Mouse (Mus musculus) brain, embryonic 18.5 days (tissue): ENCODE data around the gene Edn2.

Experiments used
- DNase-seq: peaks from one replicate; pipeline ENCODE4 v3.0.0-alpha.2; 2012; ENCODE audit warnings: low read depth, low spot score

Gene Edn2

DNA sequence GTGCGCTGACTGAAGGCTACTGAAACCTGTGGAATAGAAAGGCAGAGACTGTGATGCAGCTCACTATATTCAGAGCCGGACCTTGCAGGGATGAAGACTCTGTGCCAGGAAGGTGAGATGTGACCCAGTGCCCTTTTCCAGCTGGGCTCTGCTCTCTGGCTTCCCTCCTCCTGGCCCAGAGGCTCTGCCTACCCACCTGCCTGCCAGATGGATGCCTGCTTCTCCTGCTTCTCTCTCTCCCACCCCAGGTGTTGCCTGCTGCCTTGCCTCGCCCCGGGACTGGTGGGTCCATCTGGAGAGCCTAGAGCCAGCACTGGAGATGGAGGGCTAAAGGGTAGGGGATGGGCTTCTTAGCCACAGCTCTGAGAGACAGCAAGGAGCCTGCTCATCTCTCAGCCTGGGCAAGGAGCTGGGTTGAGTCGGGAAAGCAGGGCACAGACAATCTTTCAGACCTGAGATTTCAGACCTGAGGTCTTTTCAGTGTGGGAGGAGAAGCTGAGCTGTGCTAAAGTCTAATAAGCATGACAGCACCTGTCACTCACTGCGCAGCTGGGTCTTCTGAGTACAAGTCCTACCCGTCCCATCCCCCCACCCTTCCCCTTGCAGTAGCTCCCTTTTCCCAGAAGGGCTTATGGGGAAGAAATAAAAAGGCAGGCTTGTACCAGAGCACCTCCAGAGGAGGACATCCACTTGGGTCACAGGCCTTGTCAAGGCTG is 39.7 kb downstream of the Edn2 start:
- DNase-seq = no peak

DNA sequence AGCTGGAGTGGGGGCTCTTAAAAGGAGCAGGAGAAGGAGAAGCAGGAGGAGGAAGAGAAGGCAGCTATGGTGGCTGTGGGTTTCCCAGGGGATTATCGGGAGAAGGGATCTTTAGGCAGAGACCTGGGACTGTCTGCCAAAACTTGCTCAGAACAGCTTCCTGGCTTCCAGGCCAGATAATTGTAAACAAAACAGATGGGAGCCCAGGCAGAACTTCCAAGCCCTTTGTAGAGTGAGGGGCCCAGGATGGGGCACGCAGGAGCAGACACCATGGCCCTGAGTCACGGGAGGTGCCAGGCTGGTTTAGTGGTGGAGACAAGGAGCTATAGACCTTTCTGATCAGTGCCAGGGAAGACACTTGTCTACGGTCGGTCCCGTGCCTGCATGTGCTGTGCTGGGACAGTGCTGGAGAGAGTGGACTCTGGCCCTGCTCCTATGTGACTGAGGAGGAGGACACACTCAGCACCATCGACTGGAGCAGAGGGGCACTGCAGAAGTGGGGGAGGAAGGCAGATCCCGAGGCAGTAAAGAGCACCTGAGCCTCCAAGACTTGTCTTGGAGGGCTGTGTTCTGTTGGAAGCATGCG is 43.4 kb downstream of the Edn2 start:
- DNase-seq = no peak

DNA sequence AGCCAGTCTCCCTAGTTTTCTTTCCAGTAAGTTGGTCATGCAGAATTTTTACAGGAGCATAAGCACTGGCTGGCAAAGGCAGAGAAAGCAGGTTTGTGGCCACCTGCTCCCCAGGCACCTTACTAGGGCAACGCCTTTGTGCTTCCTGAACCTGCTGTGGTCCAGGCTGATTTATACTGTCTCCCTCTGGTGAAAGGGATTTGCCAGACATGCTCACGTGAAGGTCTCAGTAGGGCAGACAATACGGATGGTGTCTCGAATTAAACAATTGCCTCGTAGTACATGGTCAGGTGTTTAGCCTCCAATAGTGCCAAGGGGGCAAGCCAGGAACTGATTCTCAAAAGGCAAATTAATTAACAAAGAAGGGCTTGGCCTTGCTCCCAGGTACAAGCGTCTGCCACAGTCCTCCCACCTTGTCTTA is 45.5 kb downstream of the Edn2 start:
- no peak for DNase-seq

DNA sequence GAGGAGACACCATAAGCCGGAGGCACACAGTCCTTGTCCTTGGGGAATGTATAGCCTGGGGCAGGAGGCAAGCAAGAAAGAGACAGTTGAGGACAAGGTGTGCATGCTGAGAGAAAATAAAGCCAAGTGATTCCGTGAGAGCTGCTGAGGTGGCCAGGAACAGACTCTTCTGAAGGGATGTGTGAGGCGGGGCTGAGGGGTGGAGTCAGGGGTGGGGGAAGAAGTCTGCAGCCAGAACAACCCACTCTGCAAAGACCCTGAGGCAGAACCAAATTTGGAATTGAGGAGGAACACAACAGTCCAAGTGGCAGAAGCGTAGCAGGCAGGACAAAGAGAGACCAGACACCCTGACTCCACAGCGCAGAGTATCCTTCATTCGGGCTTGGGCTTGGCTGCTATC is 51.1 kb downstream of the Edn2 start:
- no peak for DNase-seq

DNA sequence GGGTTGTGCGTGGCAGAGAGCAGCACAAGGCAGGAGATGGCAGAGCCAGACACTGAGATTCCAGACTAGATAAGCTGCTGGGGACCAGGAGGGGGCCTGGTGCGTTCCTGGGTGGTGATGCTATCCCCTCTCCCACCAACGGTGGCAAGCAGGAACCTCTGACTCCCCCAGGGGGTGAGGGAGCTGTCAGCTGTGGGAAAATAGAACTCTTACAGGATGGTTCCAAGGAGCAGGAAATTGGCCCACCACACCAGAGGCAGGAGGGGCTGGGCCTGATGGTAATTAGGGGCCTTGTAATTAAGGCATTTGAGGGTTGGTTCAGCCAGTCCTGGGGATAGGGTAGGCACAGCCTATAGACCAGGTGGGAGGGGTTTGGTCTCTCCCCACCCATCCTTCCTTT is 51.8 kb downstream of the Edn2 start:
- no peak for DNase-seq

DNA sequence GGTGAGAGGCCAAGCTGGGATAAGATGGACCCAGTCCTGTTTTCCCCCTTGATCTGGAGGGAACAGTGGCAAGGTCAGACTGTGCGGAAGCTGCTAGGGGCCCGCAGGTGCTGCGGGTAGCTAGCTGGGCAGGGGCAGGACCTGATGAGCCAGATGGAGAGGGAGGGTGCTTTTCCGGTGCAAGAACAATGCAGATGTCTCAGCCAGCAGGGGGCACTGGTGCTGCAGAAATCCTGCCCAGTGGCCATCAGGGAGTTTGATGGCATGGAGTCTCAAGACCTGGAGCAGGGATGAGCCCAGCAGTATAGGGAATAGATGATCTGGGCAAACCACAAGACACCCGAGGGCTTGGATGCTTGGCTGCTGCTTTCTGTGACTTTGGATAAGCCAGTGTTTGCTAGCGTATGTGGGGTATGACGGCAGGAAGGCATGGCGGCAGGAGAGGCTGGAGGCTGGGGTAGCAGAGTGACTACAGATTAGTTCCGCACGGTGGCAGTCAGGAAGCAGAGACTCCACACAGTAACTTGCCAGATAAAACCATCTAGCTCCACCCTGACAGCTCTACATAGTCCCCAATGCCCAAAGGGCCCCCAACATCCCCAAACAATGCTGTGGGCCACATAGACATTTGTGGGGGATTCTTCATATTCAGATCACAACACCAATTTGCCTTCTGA is 55.0 kb downstream of the Edn2 start:
- no peak for DNase-seq

DNA sequence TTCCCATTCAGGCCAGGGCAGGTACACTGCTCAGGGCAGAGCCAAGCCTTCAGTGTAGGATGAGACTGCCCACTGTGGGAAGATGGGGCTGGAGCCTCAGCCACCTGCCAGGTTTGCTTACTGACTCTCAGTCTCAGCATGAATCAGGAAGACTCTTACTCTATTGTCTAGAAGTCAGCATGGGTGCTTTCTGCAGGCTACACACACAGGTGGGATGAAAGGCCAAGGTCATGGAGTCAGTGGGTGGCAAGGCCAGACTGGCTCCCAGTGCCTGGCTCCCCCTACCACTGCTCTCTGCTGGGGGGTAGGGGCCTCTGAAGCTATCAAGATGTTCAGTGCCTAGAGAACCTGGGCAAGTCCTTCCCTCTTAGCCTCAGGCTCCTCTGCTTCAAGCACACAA is 55.9 kb downstream of the Edn2 start:
- DNase-seq = no peak
